Mouse (Mus musculus) left cerebral cortex, adult 11 months (tissue): ENCODE data around the gene Hdac9.
"Not testable (repeated sequence)": the region's sequence is repeated elsewhere in the genome, so short reads cannot be mapped to it uniquely, and the experiment has no call there.

ENCODE experiments used
- DNase-seq: peaks from one replicate; pipeline ENCODE4 v3.0.0; 2022; ENCODE audit warnings: low spot score

The Hdac9 gene

DNA sequence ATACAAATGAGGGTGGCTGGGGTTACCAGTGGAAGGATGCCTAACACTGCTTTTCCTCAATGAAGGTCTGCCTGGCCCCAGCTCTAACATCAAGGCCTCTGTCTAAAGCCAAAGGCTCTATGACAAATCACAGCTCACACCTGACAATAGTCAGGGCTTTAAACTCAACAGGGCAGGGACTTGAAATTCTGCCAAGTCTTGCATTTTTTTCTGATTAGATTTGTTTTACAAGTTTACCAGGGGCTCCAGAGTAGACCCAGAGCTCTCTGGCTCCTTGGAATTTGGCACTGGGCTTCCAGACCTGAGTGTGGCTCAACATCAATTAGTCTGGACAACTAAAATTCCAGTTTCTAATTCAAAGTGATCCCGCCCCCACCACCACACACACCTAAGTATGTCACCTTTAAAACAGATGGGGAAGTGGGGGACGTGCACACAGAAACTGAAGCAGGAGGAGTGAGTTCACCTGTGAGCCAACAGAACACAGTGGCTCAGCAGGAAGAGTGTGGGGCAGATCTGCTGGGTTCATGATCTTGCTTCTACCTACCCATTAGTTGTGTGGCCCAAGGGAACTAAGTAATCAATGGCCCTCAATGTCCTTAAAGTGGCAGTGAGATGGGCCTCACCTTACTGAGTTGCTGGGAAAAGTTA lies 829.5 kb downstream of the Hdac9 start:
- no peak for DNase-seq

GRCm38 (mm10) chr12:34076981-34077380 lies 839.9 kb downstream of the Hdac9 start:
- no peak for DNase-seq

DNA sequence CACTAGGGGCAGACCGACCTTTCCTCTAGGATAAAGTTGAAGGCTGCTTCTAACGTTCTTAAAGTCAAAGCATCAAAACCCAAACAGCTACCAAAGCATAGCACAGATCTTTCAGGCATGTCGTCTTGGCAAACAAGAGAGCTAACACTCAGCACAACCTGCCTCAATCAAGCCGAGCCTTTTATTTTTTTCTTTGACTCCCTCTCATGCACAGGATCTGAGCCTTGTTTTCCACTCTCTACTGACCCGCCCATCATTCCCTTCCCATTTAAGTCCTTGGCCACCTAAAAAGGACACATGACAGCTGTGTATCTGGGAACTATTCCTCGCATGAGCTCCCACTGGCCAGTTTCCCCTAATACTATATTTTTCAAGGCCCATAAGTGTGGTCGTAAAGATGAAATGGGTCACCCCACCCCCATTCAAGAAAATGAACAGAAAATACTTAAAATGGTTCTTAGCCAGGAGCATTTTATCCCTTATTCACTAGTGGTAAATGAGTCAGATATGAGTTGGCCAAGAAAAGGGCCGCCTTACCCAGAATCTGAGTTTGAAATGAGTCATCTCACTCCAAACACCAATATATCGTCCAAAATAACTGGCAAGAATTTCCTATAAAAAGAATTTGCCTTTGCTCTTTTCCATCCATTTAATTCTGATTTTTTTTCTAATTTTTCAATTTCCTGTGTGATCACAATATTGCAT lies 840.9 kb downstream of the Hdac9 start:
- DNase-seq, result no peak

GRCm38 (mm10) chr12:34052508-34052907 lies 864.4 kb downstream of the Hdac9 start:
- no peak for DNase-seq

DNA sequence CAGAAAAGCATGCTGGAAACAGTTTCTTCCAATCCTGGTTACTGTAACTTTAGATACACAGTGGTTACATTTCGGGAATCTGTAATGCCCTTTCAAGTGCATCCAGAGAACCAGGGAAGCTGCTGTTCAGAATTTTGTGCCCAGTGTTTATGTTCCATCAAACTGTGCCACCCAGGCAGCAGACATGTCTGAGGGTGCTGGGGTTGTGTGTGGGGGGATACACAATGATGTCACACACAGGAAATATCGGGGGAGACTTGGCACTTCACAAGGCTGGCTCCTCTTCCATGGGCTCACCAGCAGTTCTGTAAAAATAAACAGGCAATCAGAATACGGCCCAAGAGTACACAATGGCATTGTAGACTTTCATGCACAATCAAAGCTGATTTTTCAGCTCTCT lies 864.9 kb downstream of the Hdac9 start:
- DNase-seq, result no peak

- DNase-seq, result no peak
Observed at GRCm38 (mm10) chr12:34051112-34051511, 865.8 kb downstream of the Hdac9 start.

GRCm38 (mm10) chr12:34040949-34041348 lies 875.9 kb downstream of the Hdac9 start:
- DNase-seq, result no peak

GRCm38 (mm10) chr12:34040061-34040460 lies 876.8 kb downstream of the Hdac9 start:
- DNase-seq, result no peak

- not testable (repeated sequence) for DNase-seq
Observed at GRCm38 (mm10) chr12:34009796-34010195, 907.1 kb downstream of the Hdac9 start.
